Mouse (Mus musculus) liver, postnatal 0 days (tissue): Measurements from ENCODE around the gene H2al1m.

Experiments
- CTCF ChIP-seq: sonication (generic); IDR thresholded peaks from 2 replicates; pipeline ENCODE4 v1.5.1; 2016; ENCODE audit warnings: antibody characterized with exemption, low read depth
- EP300 ChIP-seq: IDR thresholded peaks from 2 replicates; pipeline ENCODE4 v1.6.1; 2016; ENCODE audit warnings: antibody characterized with exemption, low read depth, mild to moderate bottlenecking

- TF ChIP-seq CTCF = no peak
- no peak for TF ChIP-seq EP300
These were observed 40.1 kb upstream of the H2al1m start for GRCm38 (mm10) chrX:9243381-9243864.
